11 mouse cellular contexts compared by ENCODE assay signal in the genomic region with DNA sequence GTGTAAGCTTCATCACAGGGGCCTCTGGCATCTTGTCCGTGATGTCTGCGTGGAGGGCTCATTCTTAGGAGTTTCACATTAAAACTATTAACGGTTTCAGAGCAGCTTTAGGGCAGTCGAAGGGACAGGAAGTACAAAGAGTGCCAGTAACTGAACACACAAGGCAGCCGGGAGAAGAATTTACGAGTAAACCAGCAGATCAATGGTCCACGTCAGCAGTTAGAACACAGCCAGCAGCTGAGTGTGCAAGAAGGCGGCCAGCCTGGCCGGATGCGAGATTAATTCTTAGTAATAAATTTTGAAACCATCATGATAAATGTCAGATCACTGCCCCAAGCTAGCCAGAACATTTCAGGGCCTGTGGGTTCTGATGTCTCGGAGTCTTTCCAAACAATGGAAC.
A peak's percentile ranks its signal among the peaks of the same experiment; 100 is the strongest.
DNase-seq lines count a peak whose midpoint lies in the region; ATAC-seq and TF ChIP-seq lines count a peak whose summit lies in the region.
"Had no signal": no experiment of that assay in that cellular context is flagged by ENCODE, and none has a peak within 500 bp of the region (broad histone marks: within the 10 kb centered on the region; RNA-seq: fewer than 3 reads in every experiment).

No protein-coding gene starts in this region.

- in situ Hi-C loops in Patski (cut with MboI; ENCODE audit: low pct_unique_long_range_greater_than_20kb) = no loop called here

- no peak for TF ChIP-seq CTCF in Patski (IDR thresholded peaks at IDR 0.05)

- CTCF ChIA-PET in Patski (lab: Charles Lee) = interaction anchor here (1.1 to 2.7 kb wide), 7 partner anchors 10 to 185 kb away, joined by 3 to 7 read pairs (median 4); no protein-coding TSS in a partner anchor

- H3K27ac ChIP-seq in lung, embryonic 15.5 days = 0 out of 2 replicates have a peak overlapping the region, but pooled peaks have one; percentile 6
- H3K27ac ChIP-seq: embryonic facial prominence, embryonic 10.5 days had no signal

- H3K4me2 ChIP-seq in lung, embryonic 15.5 days = no peak overlapping the region

- H3K27me3 ChIP-seq in Patski = no peaks in the 10 kb centered on the region
- H3K27me3 ChIP-seq in lung, embryonic 15.5 days = no peaks in the 10 kb centered on the region

- WGBS in lung, embryonic 15.5 days = 64% methylated on average over 11 of the region's 11 CpGs

- no peaks in the 10 kb centered on the region for H3K36me3 ChIP-seq in lung, embryonic 15.5 days
- H3K36me3 ChIP-seq: embryonic facial prominence, embryonic 10.5 days had no signal

- H3K9me3 ChIP-seq in lung, embryonic 15.5 days = no peaks in the 10 kb centered on the region
- H3K9me3 ChIP-seq: embryonic facial prominence, embryonic 10.5 days had no signal

- no peaks in the 10 kb centered on the region for H3K4me1 ChIP-seq in lung, embryonic 15.5 days
- H3K4me1 ChIP-seq: embryonic facial prominence, embryonic 10.5 days had no signal

- peak; percentile 62 for ATAC-seq in Patski
- peak; percentile 76; the same call in 1 of the 2 replicates for ATAC-seq in lung, embryonic 15.5 days (ENCODE audit: borderline replicate concordance, extremely low read depth, low FRiP score, low TSS enrichment)
- ATAC-seq: forebrain, postnatal 0 days; hindbrain, embryonic 16.5 days had no signal

- H3K4me3 ChIP-seq in lung, embryonic 15.5 days = no peak overlapping the region
- H3K4me3 ChIP-seq: embryonic facial prominence, embryonic 10.5 days had no signal

- DNase-seq in adrenal gland, postnatal 14 days = peak; percentile 14
- no peak for DNase-seq in adrenal gland, adult 18-20 months (ENCODE audit: low spot score in 2 of 2)
- DNase-seq in Patski (ENCODE audit: low read depth, low spot score) = peak; percentile 43
- DNase-seq in kidney, adult 11 months = peak; percentile 41
- DNase-seq in thymus, postnatal 4 days = no peak
- no peak for DNase-seq in thymus, postnatal 36 days
- no peak for DNase-seq in cerebellum, adult 18-20 months
- DNase-seq: forebrain, postnatal 0 days had no signal

- POLR2A ChIA-PET in Patski (lab: Charles Lee) = interaction anchor here (0.6 kb wide), 1 partner anchor 29 kb away, joined by 3 read pairs; no protein-coding TSS in a partner anchor

- no peak overlapping the region for H3K9ac ChIP-seq in lung, embryonic 15.5 days
- H3K9ac ChIP-seq: forebrain, postnatal 0 days had no signal

Comparison
In these comparisons a context has a peak if more than half of its experiments do, and no peak if none do; other contexts are left out.
1. DNase-seq: peak in adrenal gland, postnatal 14 days (single experiment), Patski (single experiment) and kidney, adult 11 months (single experiment); none in adrenal gland, adult 18-20 months (0 of 2), thymus, postnatal 4 days (single experiment), thymus, postnatal 36 days (0 of 2) and cerebellum, adult 18-20 months (0 of 2).